Mouse (Mus musculus) mammary gland, adult 2 months (tissue): Measurements from ENCODE around the gene Cog5. TPM values are rescaled to one million over a fixed set of nuclear protein-coding genes. Genes with fewer than 3 reads are reported as not detected.

ENCODE experiments used
- polyA plus RNA-seq: library from polyadenylated mRNA; depleted of rRNA; stranded (reverse); fragments of >200 nt; gene quantifications from 2 replicates; pipeline ENCODE4 v1.2.3, GENCODE M21; 2012; ENCODE audit warnings: low replicate concordance; rRNA removed

Gene Cog5
- polyA plus RNA-seq, result 14.2 and 22.3 TPM in 2 replicates

DNA sequence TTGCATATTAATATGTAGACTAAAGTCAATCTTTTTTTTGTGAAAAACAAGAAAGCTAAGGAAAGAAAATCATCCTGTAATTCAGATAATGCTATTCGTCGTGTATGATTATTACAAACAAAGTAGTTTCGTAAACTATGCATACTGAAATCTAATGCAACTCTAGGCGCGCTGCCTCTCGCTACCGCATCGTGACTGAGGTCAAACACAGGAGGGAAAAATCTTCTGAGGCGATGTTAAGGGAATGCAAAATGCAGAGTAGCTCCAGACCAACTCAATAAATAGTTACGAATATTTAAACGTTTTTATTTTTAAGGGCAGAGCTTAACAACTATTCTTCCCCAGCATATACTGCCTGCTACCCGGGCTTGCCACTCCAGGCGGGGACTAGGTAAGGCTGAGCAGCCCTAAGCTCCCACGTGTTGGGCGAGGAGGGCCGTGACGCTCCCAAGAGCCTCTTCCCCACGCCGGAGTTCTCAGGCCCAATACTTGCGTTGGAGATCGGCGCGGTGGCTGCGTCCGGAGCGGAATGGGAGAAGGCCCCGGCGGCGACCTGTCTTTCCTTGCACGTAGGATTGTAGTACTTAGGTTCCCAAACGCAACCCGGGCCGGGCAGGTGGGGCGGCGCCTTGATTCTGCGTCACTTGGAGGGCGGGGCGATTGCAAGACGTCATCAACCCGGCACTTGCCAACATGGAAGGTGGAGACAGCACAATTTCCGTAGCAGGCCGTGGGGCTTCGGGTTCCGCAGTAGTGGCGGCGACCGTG lies at the start of gene Cog5, which contains the start of gene Dus4l:
TSS of gene Cog5 (plus strand) at position 673 of the 768 bp plus-strand sequence.
TSS of gene Dus4l (minus strand) at position 630 of the 768 bp plus-strand sequence.

GRCm38 (mm10) chr12:31634343-31635239 lies 20.1 kb upstream of the Cog5 start, which contains the start of gene Bcap29:
Gene Bcap29, minus strand, starts transcription at chr12:31634658.

DNA sequence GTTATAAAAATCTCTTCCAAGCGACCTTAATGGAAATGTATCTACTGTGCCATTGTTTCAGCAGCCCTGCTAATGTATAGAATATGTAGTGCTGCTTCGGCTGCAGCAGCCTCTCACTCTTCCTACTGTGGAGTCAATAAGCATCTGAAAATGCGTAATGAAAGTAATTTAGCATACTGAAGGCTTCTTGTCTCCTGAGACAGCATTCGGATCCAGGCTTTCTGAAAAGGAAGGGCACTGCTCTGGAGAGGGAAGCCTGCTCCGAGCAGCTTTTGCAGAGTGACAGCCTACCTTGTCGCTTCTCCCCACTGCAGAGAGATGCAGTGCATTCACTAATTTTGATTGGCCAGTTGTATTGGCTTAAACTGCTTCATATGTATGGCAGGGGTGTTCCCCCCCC lies 58.9 kb downstream of the Cog5 start, which contains the start of gene Gpr22:
TSS of gene Gpr22 (minus strand) at position 348 of the 400 bp plus-strand sequence.

GRCm38 (mm10) chr12:31949759-31950658 lies 295.3 kb downstream of the Cog5 start, which contains the start of gene Hbp1:
Gene Hbp1, minus strand, starts transcription at chr12:31950535.

Other genes with a start within 250 kb of the Cog5 start
- gene Cbll1, start 155.3 kb upstream of the Cog5 start, polyA plus RNA-seq, result 4.2 and 9.2 TPM in 2 replicates
- 0.06 TPM in 2 replicates for gene Slc26a4, start 94.9 kb upstream of the Cog5 start, polyA plus RNA-seq
- 1.3 and 6.6 TPM in 2 replicates for gene Bcap29, start 20.2 kb upstream of the Cog5 start, polyA plus RNA-seq
- gene Dus4l, start within 50 bp of the Cog5 start, polyA plus RNA-seq, result 1.9 and 5.0 TPM in 2 replicates
- not detected in 2 replicates for gene Gpr22, start 59.1 kb downstream of the Cog5 start, polyA plus RNA-seq